ENCODE assay signal across 14 mouse cellular contexts in the genomic region with DNA sequence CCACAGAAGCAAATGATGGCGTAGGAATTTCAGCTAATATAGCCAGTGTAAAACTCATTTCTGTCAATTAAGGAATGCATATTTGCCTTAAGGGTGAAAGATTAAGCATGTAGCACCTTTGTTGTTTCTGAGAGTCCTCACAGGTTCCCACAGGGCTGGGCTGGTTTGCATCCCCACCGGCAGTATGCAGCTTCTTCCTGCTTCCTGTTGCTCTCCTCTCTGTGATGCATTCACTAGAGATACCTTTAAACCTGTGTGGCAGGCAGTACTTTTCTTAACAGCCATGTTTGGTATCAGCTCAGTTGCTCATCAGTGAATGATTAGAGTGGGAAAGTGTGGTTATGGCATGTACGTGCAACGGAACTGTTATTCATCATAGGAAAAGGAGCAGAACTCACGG.
"Had no signal": no experiment of that assay in that cellular context is flagged by ENCODE, and none has a peak within 500 bp of the region (broad histone marks: within the 10 kb centered on the region; RNA-seq: fewer than 3 reads in every experiment).

No protein-coding gene starts in this region.

- H3K4me3 ChIP-seq: limb, embryonic 13.5 days; midbrain, embryonic 13.5 days; neural tube, embryonic 15.5 days; stomach, embryonic 15.5 days had no signal

- H3K27ac ChIP-seq: kidney, postnatal 0 days; limb, embryonic 13.5 days; liver, embryonic 14.5 days; midbrain, embryonic 13.5 days; neural tube, embryonic 15.5 days; stomach, embryonic 15.5 days had no signal

- H3K36me3 ChIP-seq: limb, embryonic 13.5 days; midbrain, embryonic 13.5 days; neural tube, embryonic 15.5 days; stomach, embryonic 15.5 days had no signal

- H3K4me1 ChIP-seq: limb, embryonic 13.5 days; midbrain, embryonic 13.5 days; neural tube, embryonic 15.5 days; stomach, embryonic 15.5 days had no signal

- DNase-seq: kidney, adult 9 months; kidney, postnatal 36 days; layer of hippocampus, adult 9-11 months; layer of hippocampus, postnatal 36 days; left cerebral cortex, postnatal 4 days; lung, adult 18-20 months; lung, postnatal 36 days; right cerebral cortex, adult 18-20 months had no signal

- ATAC-seq: midbrain, embryonic 13.5 days had no signal

- H3K27me3 ChIP-seq: midbrain, embryonic 13.5 days; neural tube, embryonic 15.5 days; stomach, embryonic 15.5 days had no signal
